Mouse (Mus musculus): ENCODE measurements around the gene C77080. TPM values are rescaled to one million over a fixed set of nuclear protein-coding genes. Genes with fewer than 3 reads are reported as not detected.

C77080 gene
- total RNA-seq, 2 experiments from 2014 or later, result 22.5 to 25.9 TPM

- Histone ChIP-seq H3K27ac (no peak overlapping the region), H3K4me3 (no peak overlapping the region)
- TF ChIP-seq CTCF (IDR thresholded peaks at IDR 0.05), result no peak
- no peak for DNase-seq (ENCODE audit: extremely low spot score in 1 of 2, low spot score in 2 of 2)
- intact Hi-C loops (cut with DNase I), result loop anchor here (5.0 kb wide), 1 partner anchor 268 kb away; the partner anchor contains the start of gene Bsdc1
These were observed 66.9 kb downstream of the C77080 start for GRCm38 (mm10) chr4:129194280-129194679.

- Histone ChIP-seq H3K4me3 (no peak overlapping the region), H3K27ac (no peak overlapping the region)
- no peak for TF ChIP-seq CTCF (IDR thresholded peaks at IDR 0.05)
- intact Hi-C loops (cut with DNase I), result loop anchor here (5.0 kb wide), 1 partner anchor 271 kb away; the partner anchor contains the start of gene Bsdc1
- DNase-seq (ENCODE audit: extremely low spot score in 1 of 2, low spot score in 2 of 2), result peak in 1 of 2 experiments; percentile 4
These were observed 69.5 kb downstream of the C77080 start for GRCm38 (mm10) chr4:129191691-129192090.

- intact Hi-C loops (cut with DNase I), result loop anchor here (5.0 kb wide), 1 partner anchor 272 kb away; the partner anchor contains the start of gene Bsdc1
- H3K27ac ChIP-seq, result no peak overlapping the region
- DNase-seq (ENCODE audit: extremely low spot score in 1 of 2, low spot score in 2 of 2), result no peak
- no peak for TF ChIP-seq CTCF (IDR thresholded peaks at IDR 0.05)
- H3K4me3 ChIP-seq, result peak overlapping the region; percentile 80
These were observed 70.7 kb downstream of the C77080 start for GRCm38 (mm10) chr4:129190538-129190937.

GRCm38 (mm10) chr4:129189542-129190519 is 71.4 kb downstream of the C77080 start, which contains the start of the genes S100pbp and Yars:
S100pbp (minus strand) TSS chr4:129189727.
Yars (plus strand) TSS chr4:129189760.
- TF ChIP-seq CTCF (IDR thresholded peaks at IDR 0.05), result no peak
- DNase-seq (ENCODE audit: extremely low spot score in 1 of 2, low spot score in 2 of 2), result peak; percentile 94 to 96
- H3K4me3 ChIP-seq, result peak within 1 kb of the TSS; percentile 80
- intact Hi-C loops (cut with DNase I), result loop anchor here (5.0 kb wide), 1 partner anchor 272 kb away; the partner anchor contains the start of gene Bsdc1
- H3K27ac ChIP-seq, result peak within 1 kb of the TSS; percentile 97

GRCm38 (mm10) chr4:129188803-129189541 is 72.2 kb downstream of the C77080 start:
- intact Hi-C loops (cut with DNase I), result no loop called here
- Histone ChIP-seq H3K27ac (peak overlapping the region; percentile 97), H3K4me3 (peak overlapping the region; percentile 80)
- peak; percentile 63 to 64 for DNase-seq (ENCODE audit: extremely low spot score in 1 of 2, low spot score in 2 of 2)
- no peak for TF ChIP-seq CTCF (IDR thresholded peaks at IDR 0.05)

- peak overlapping the region; percentile 97 for H3K27ac ChIP-seq
These were observed 73.1 kb downstream of the C77080 start for GRCm38 (mm10) chr4:129188041-129188659.

GRCm38 (mm10) chr4:129179560-129179959 is 81.6 kb downstream of the C77080 start:
- DNase-seq (ENCODE audit: extremely low spot score in 1 of 2, low spot score in 2 of 2), result no peak
- peak; percentile 51 for TF ChIP-seq CTCF (IDR thresholded peaks at IDR 0.05)
- intact Hi-C loops (cut with DNase I), result no loop called here
- Histone ChIP-seq H3K27ac (no peak overlapping the region), H3K4me3 (no peak overlapping the region)

More at GRCm38 (mm10) chr4:129188041-129188659, 73.1 kb downstream of the C77080 start:
- no peak for DNase-seq (ENCODE audit: extremely low spot score in 1 of 2, low spot score in 2 of 2)
- intact Hi-C loops (cut with DNase I), result no loop called here
- TF ChIP-seq CTCF (IDR thresholded peaks at IDR 0.05), result no peak
- H3K4me3 ChIP-seq, result peak overlapping the region; percentile 80

- intact Hi-C loops (cut with DNase I), result no loop called here
- peak; percentile 14 for TF ChIP-seq CTCF (IDR thresholded peaks at IDR 0.05)
- Histone ChIP-seq H3K4me3 (no peak overlapping the region), H3K27ac (no peak overlapping the region)
- DNase-seq (ENCODE audit: extremely low spot score in 1 of 2, low spot score in 2 of 2), result no peak
These were observed 88.7 kb downstream of the C77080 start for GRCm38 (mm10) chr4:129172529-129172928.

Small RNA genes lying within 50 kb of the gene (microRNA-seq; reads per million reads assigned to microRNA genes)
- 0 reads per million in 2 experiments for gene Gm22994

Other genes with a start within 250 kb of the C77080 start
- 10 to 100 TPM; 52.6 to 57.7 TPM for gene Rnf19b, start 203.1 kb downstream of the C77080 start, total RNA-seq (2021)
- gene Tmem54, start 155.9 kb downstream of the C77080 start, total RNA-seq (2021), result not detected
- gene Hpca, start 139.4 kb downstream of the C77080 start, total RNA-seq (2021), result 100 to 1,000 TPM; 650 to 692 TPM
- 10 to 100 TPM; 54.0 to 58.1 TPM for gene Fndc5, start 124.4 kb downstream of the C77080 start, total RNA-seq (2021)
- gene S100pbp, start 71.7 kb downstream of the C77080 start, total RNA-seq (2021), result 10 to 100 TPM; 33.9 to 34.5 TPM
- 10 to 100 TPM; 87.4 to 93.1 TPM for gene Yars, start 71.6 kb downstream of the C77080 start, total RNA-seq (2021)
- 1 to 10 TPM; 1.8 to 2.2 TPM for gene Sync, start 26.2 kb upstream of the C77080 start, total RNA-seq (2021)
- 100 to 1,000 TPM; 115 to 123 TPM for gene Rbbp4, start 74.0 kb upstream of the C77080 start, total RNA-seq (2021)
- gene Zbtb8os, start 74.3 kb upstream of the C77080 start, total RNA-seq (2021), result 10 to 100 TPM; 29.4 to 30.1 TPM
- gene Zbtb8a, start 116.7 kb upstream of the C77080 start, total RNA-seq (2021), result 1 to 10 TPM; 5.1 to 5.8 TPM
- 1 to 10 TPM; 5.0 to 5.2 TPM for gene Zbtb8b, start 179.4 kb upstream of the C77080 start, total RNA-seq (2021)
- gene Bsdc1, start 200.2 kb upstream of the C77080 start, total RNA-seq (2021), result 10 to 100 TPM; 56.6 to 57.8 TPM
- gene Tssk3, start 229.6 kb upstream of the C77080 start, total RNA-seq (2021), result not detected
- under 1 TPM in 1 of 2 experiments, not detected in 1; 0.91 TPM for gene Fam229a, start 229.8 kb upstream of the C77080 start, total RNA-seq (2021)